Mouse (Mus musculus): ENCODE data around the gene Sgtb.

Sgtb gene

GRCm38 (mm10) chr13:104109816-104110521 lies 428 bp downstream of the Sgtb start:
- peak; percentile 82 for DNase-seq

GRCm38 (mm10) chr13:104110526-104110925 lies 985 bp downstream of the Sgtb start:
- peak; percentile 19 for DNase-seq

GRCm38 (mm10) chr13:104112266-104112900 lies 2.8 kb downstream of the Sgtb start:
- DNase-seq: peak; percentile 30

- no peak for DNase-seq
Observed at GRCm38 (mm10) chr13:104113782-104114181, 4.2 kb downstream of the Sgtb start.

GRCm38 (mm10) chr13:104114827-104115226 lies 5.3 kb downstream of the Sgtb start:
- DNase-seq: no peak

- DNase-seq: no peak
Observed at GRCm38 (mm10) chr13:104122078-104122840, 12.7 kb downstream of the Sgtb start.

- DNase-seq: no peak
Observed at GRCm38 (mm10) chr13:104123662-104124381, 14.3 kb downstream of the Sgtb start.

- no peak for DNase-seq
Observed at GRCm38 (mm10) chr13:104132561-104132960, 23.0 kb downstream of the Sgtb start.

GRCm38 (mm10) chr13:104134510-104135085 lies 25.1 kb downstream of the Sgtb start:
- no peak for DNase-seq

GRCm38 (mm10) chr13:104139369-104140209 lies 30.0 kb downstream of the Sgtb start:
- peak; percentile 81 for DNase-seq

GRCm38 (mm10) chr13:104144871-104145270 lies 35.3 kb downstream of the Sgtb start:
- no peak for DNase-seq

GRCm38 (mm10) chr13:104145646-104146045 lies 36.1 kb downstream of the Sgtb start:
- DNase-seq: no peak

- no peak for DNase-seq
Observed at GRCm38 (mm10) chr13:104154180-104154579, 44.6 kb downstream of the Sgtb start.

- no peak for DNase-seq
Observed at GRCm38 (mm10) chr13:104155106-104155505, 45.6 kb downstream of the Sgtb start.

GRCm38 (mm10) chr13:104155686-104156085 lies 46.1 kb downstream of the Sgtb start:
- DNase-seq: no peak

- DNase-seq: no peak
Observed at GRCm38 (mm10) chr13:104171711-104172110, 62.2 kb downstream of the Sgtb start.

- DNase-seq: no peak
Observed at GRCm38 (mm10) chr13:104172498-104172897, 63.0 kb downstream of the Sgtb start.

- no peak for DNase-seq
Observed at GRCm38 (mm10) chr13:104176874-104177273, 67.3 kb downstream of the Sgtb start.

- DNase-seq: no peak
Observed at GRCm38 (mm10) chr13:104177796-104178649, 68.5 kb downstream of the Sgtb start, which contains the start of gene Trappc13. Trappc13 (minus strand) TSS chr13:104178469.

GRCm38 (mm10) chr13:104178650-104179121 lies 69.1 kb downstream of the Sgtb start, which contains the start of gene Trim23:
Trim23 (plus strand) TSS chr13:104178797.
- DNase-seq: peak; percentile 99

Measured in cerebellum, adult 9-10 months (tissue).